Mouse (Mus musculus): ENCODE data around the gene Fam193a. TPM values are rescaled to one million over a fixed set of nuclear protein-coding genes. Genes with fewer than 3 reads are reported as not detected.

Gene Fam193a
- polyA plus RNA-seq, 1 experiment from 2014 or later: 6.7 TPM

- ATAC-seq: no peak
These were observed 1.1 kb downstream of the Fam193a start for GRCm38 (mm10) chr5:34370840-34371239.

GRCm38 (mm10) chr5:34372141-34372540 is 2.4 kb downstream of the Fam193a start:
- H3K4me1 ChIP-seq (ENCODE audit: control insufficient read depth, insufficient read depth, low read length): 0 out of 2 replicates have a peak, but pooled peaks cover 14% of the 10 kb centered on the region
- ATAC-seq: no peak
- H3K27ac ChIP-seq (ENCODE audit: low read length): no peak overlapping the region
- H3K4me3 ChIP-seq (ENCODE audit: low read length): no peak overlapping the region
- no peaks in the 10 kb centered on the region for H3K27me3 ChIP-seq (replicated peaks; ENCODE audit: control insufficient read depth, insufficient read depth, low read length)
- H3K4me2 ChIP-seq (ENCODE audit: low read depth, low read length): no peak overlapping the region
- no peaks in the 10 kb centered on the region for H3K36me3 ChIP-seq (ENCODE audit: control insufficient read depth, insufficient read depth, low read length)
- H3K9ac ChIP-seq (ENCODE audit: low read depth, low read length): no peak overlapping the region
- H3K9me3 ChIP-seq (ENCODE audit: control insufficient read depth, low read length): no peaks in the 10 kb centered on the region

More at GRCm38 (mm10) chr5:34370840-34371239, 1.1 kb downstream of the Fam193a start:
- Histone ChIP-seq H3K4me2 (ENCODE audit: low read depth, low read length) (peak overlapping the region; percentile 64), H3K36me3 (ENCODE audit: control insufficient read depth, insufficient read depth, low read length) (no peaks in the 10 kb centered on the region), H3K4me3 (ENCODE audit: low read length) (peak overlapping the region; percentile 92), H3K4me1 (ENCODE audit: control insufficient read depth, insufficient read depth, low read length) (0 out of 2 replicates have a peak, but pooled peaks cover 14% of the 10 kb centered on the region), H3K9ac (ENCODE audit: low read depth, low read length) (peak overlapping the region; percentile 90), H3K9me3 (ENCODE audit: control insufficient read depth, low read length) (no peaks in the 10 kb centered on the region), H3K27me3 (replicated peaks; ENCODE audit: control insufficient read depth, insufficient read depth, low read length) (no peaks in the 10 kb centered on the region), H3K27ac (ENCODE audit: low read length) (no peak overlapping the region; the same call in 1 of the 2 replicates)
- WGBS: 28% methylated on average over 8 of the region's 8 CpGs

- Histone ChIP-seq H3K4me3 (ENCODE audit: low read length) (no peak overlapping the region), H3K27ac (ENCODE audit: low read length) (no peak overlapping the region), H3K4me2 (ENCODE audit: low read depth, low read length) (no peak overlapping the region), H3K4me1 (ENCODE audit: control insufficient read depth, insufficient read depth, low read length) (0 out of 2 replicates have a peak, but pooled peaks cover 14% of the 10 kb centered on the region), H3K27me3 (replicated peaks; ENCODE audit: control insufficient read depth, insufficient read depth, low read length) (no peaks in the 10 kb centered on the region), H3K36me3 (ENCODE audit: control insufficient read depth, insufficient read depth, low read length) (no peaks in the 10 kb centered on the region), H3K9ac (ENCODE audit: low read depth, low read length) (no peak overlapping the region), H3K9me3 (ENCODE audit: control insufficient read depth, low read length) (no peaks in the 10 kb centered on the region)
- no peak for ATAC-seq
These were observed 2.8 kb downstream of the Fam193a start for GRCm38 (mm10) chr5:34372541-34372940.

GRCm38 (mm10) chr5:34378787-34379186 is 9.1 kb downstream of the Fam193a start:
- ATAC-seq: no peak
- Histone ChIP-seq H3K4me2 (ENCODE audit: low read depth, low read length) (no peak overlapping the region), H3K9ac (ENCODE audit: low read depth, low read length) (no peak overlapping the region), H3K36me3 (ENCODE audit: control insufficient read depth, insufficient read depth, low read length) (no peaks in the 10 kb centered on the region), H3K4me3 (ENCODE audit: low read length) (no peak overlapping the region), H3K4me1 (ENCODE audit: control insufficient read depth, insufficient read depth, low read length) (no peaks in the 10 kb centered on the region), H3K27me3 (replicated peaks; ENCODE audit: control insufficient read depth, insufficient read depth, low read length) (no peaks in the 10 kb centered on the region), H3K9me3 (ENCODE audit: control insufficient read depth, low read length) (no peaks in the 10 kb centered on the region), H3K27ac (ENCODE audit: low read length) (no peak overlapping the region)

GRCm38 (mm10) chr5:34381700-34382099 is 12.0 kb downstream of the Fam193a start:
- H3K4me3 ChIP-seq (ENCODE audit: low read length): no peak overlapping the region
- no peaks in the 10 kb centered on the region for H3K4me1 ChIP-seq (ENCODE audit: control insufficient read depth, insufficient read depth, low read length)
- no peaks in the 10 kb centered on the region for H3K27me3 ChIP-seq (replicated peaks; ENCODE audit: control insufficient read depth, insufficient read depth, low read length)
- H3K4me2 ChIP-seq (ENCODE audit: low read depth, low read length): no peak overlapping the region
- ATAC-seq: no peak
- no peak overlapping the region for H3K27ac ChIP-seq (ENCODE audit: low read length)
- 71% methylated on average over 2 of the region's 2 CpGs for WGBS
- H3K9ac ChIP-seq (ENCODE audit: low read depth, low read length): no peak overlapping the region
- no peaks in the 10 kb centered on the region for H3K9me3 ChIP-seq (ENCODE audit: control insufficient read depth, low read length)
- peaks cover 3% of the 10 kb centered on the region; the same call in 1 of the 2 replicates for H3K36me3 ChIP-seq (ENCODE audit: control insufficient read depth, insufficient read depth, low read length)

GRCm38 (mm10) chr5:34385616-34386015 is 15.9 kb downstream of the Fam193a start:
- no peaks in the 10 kb centered on the region for H3K4me1 ChIP-seq (ENCODE audit: control insufficient read depth, insufficient read depth, low read length)
- H3K9me3 ChIP-seq (ENCODE audit: control insufficient read depth, low read length): no peaks in the 10 kb centered on the region
- H3K27me3 ChIP-seq (replicated peaks; ENCODE audit: control insufficient read depth, insufficient read depth, low read length): no peaks in the 10 kb centered on the region
- ATAC-seq: no peak
- no peak overlapping the region for H3K9ac ChIP-seq (ENCODE audit: low read depth, low read length)
- H3K27ac ChIP-seq (ENCODE audit: low read length): no peak overlapping the region
- 95% methylated on average over 5 of the region's 5 CpGs for WGBS
- H3K4me2 ChIP-seq (ENCODE audit: low read depth, low read length): no peak overlapping the region
- H3K4me3 ChIP-seq (ENCODE audit: low read length): no peak overlapping the region
- H3K36me3 ChIP-seq (ENCODE audit: control insufficient read depth, insufficient read depth, low read length): peaks cover 3% of the 10 kb centered on the region; the same call in 1 of the 2 replicates

GRCm38 (mm10) chr5:34386744-34387143 is 17.0 kb downstream of the Fam193a start:
- Histone ChIP-seq H3K36me3 (ENCODE audit: control insufficient read depth, insufficient read depth, low read length) (peaks cover 3% of the 10 kb centered on the region; the same call in 1 of the 2 replicates), H3K9ac (ENCODE audit: low read depth, low read length) (no peak overlapping the region), H3K4me2 (ENCODE audit: low read depth, low read length) (no peak overlapping the region), H3K9me3 (ENCODE audit: control insufficient read depth, low read length) (no peaks in the 10 kb centered on the region), H3K27me3 (replicated peaks; ENCODE audit: control insufficient read depth, insufficient read depth, low read length) (no peaks in the 10 kb centered on the region), H3K27ac (ENCODE audit: low read length) (no peak overlapping the region), H3K4me1 (ENCODE audit: control insufficient read depth, insufficient read depth, low read length) (no peaks in the 10 kb centered on the region), H3K4me3 (ENCODE audit: low read length) (no peak overlapping the region)
- ATAC-seq: no peak
- WGBS: 95% methylated on average over 2 of the region's 2 CpGs

- ATAC-seq: no peak
- Histone ChIP-seq H3K27ac (ENCODE audit: low read length) (no peak overlapping the region), H3K4me1 (ENCODE audit: control insufficient read depth, insufficient read depth, low read length) (no peaks in the 10 kb centered on the region), H3K36me3 (ENCODE audit: control insufficient read depth, insufficient read depth, low read length) (no peaks in the 10 kb centered on the region), H3K9me3 (ENCODE audit: control insufficient read depth, low read length) (no peaks in the 10 kb centered on the region), H3K9ac (ENCODE audit: low read depth, low read length) (no peak overlapping the region), H3K4me2 (ENCODE audit: low read depth, low read length) (no peak overlapping the region), H3K4me3 (ENCODE audit: low read length) (no peak overlapping the region), H3K27me3 (replicated peaks; ENCODE audit: control insufficient read depth, insufficient read depth, low read length) (no peaks in the 10 kb centered on the region)
- 94% methylated on average over 8 of the region's 8 CpGs for WGBS
These were observed 23.5 kb downstream of the Fam193a start for GRCm38 (mm10) chr5:34393251-34393650.

- 93% methylated on average over 1 of the region's 1 CpGs for WGBS
- no peaks in the 10 kb centered on the region for H3K9me3 ChIP-seq (ENCODE audit: control insufficient read depth, low read length)
- no peak for ATAC-seq
- no peaks in the 10 kb centered on the region for H3K27me3 ChIP-seq (replicated peaks; ENCODE audit: control insufficient read depth, insufficient read depth, low read length)
- no peak overlapping the region for H3K27ac ChIP-seq (ENCODE audit: low read length)
- no peak overlapping the region for H3K4me2 ChIP-seq (ENCODE audit: low read depth, low read length)
- no peak overlapping the region for H3K4me3 ChIP-seq (ENCODE audit: low read length)
- H3K4me1 ChIP-seq (ENCODE audit: control insufficient read depth, insufficient read depth, low read length): peaks cover 5% of the 10 kb centered on the region; the same call in 1 of the 2 replicates
- H3K9ac ChIP-seq (ENCODE audit: low read depth, low read length): no peak overlapping the region
- H3K36me3 ChIP-seq (ENCODE audit: control insufficient read depth, insufficient read depth, low read length): no peaks in the 10 kb centered on the region
These were observed 25.6 kb downstream of the Fam193a start for GRCm38 (mm10) chr5:34395347-34395746.

GRCm38 (mm10) chr5:34395850-34396540 is 26.3 kb downstream of the Fam193a start:
- Histone ChIP-seq H3K36me3 (ENCODE audit: control insufficient read depth, insufficient read depth, low read length) (no peaks in the 10 kb centered on the region), H3K4me3 (ENCODE audit: low read length) (no peak overlapping the region), H3K4me1 (ENCODE audit: control insufficient read depth, insufficient read depth, low read length) (peaks cover 5% of the 10 kb centered on the region; the same call in 1 of the 2 replicates), H3K27me3 (replicated peaks; ENCODE audit: control insufficient read depth, insufficient read depth, low read length) (no peaks in the 10 kb centered on the region), H3K9me3 (ENCODE audit: control insufficient read depth, low read length) (no peaks in the 10 kb centered on the region), H3K9ac (ENCODE audit: low read depth, low read length) (no peak overlapping the region), H3K27ac (ENCODE audit: low read length) (no peak overlapping the region), H3K4me2 (ENCODE audit: low read depth, low read length) (no peak overlapping the region)
- 81% methylated on average over 2 of the region's 2 CpGs for WGBS
- ATAC-seq: no peak
